Mouse (Mus musculus) hindbrain, embryonic 11.5 days (tissue): ENCODE measurements around the gene Sema4g. TPM values are rescaled to one million over a fixed set of nuclear protein-coding genes. Genes with fewer than 3 reads are reported as not detected.
"Not testable (repeated sequence)": the region's sequence is repeated elsewhere in the genome, so short reads cannot be mapped to it uniquely, and the experiment has no call there.

Experiments
- ATAC-seq: fragments of 200-750 bp; cut with Nextera tagmentation; 2 replicates; pipeline ENCODE4 v1.8.0; 2017; ENCODE audit warnings: mild to moderate bottlenecking, moderate TSS enrichment, moderate library complexity; ENCODE audit not compliant: low FRiP score
- DNase-seq: peaks from one replicate; pipeline ENCODE4 v3.0.0-alpha.2; 2015; ENCODE audit warnings: low spot score
- H3K27ac ChIP-seq: fragments of 300-500 bp; sonication (generic); 2 replicates; pipeline ENCODE4 v1.5.1; 2014; ENCODE audit warnings: mild to moderate bottlenecking, low read depth, low read length
- H3K27me3 ChIP-seq: fragments of 300-500 bp; sonication (generic); 2 replicates; pipeline ENCODE4 v1.6.1; 2014; ENCODE audit warnings: mild to moderate bottlenecking, low read length, moderate library complexity, mixed read lengths; ENCODE audit not compliant: control insufficient read depth, insufficient read depth
- H3K36me3 ChIP-seq: fragments of 300-500 bp; sonication (generic); 2 replicates; pipeline ENCODE4 v1.6.1; 2014; ENCODE audit warnings: mild to moderate bottlenecking, low read length, moderate library complexity, mixed read lengths; ENCODE audit not compliant: control insufficient read depth, insufficient read depth
- H3K4me1 ChIP-seq: fragments of 300-500 bp; sonication (generic); replicated peaks from 2 replicates; pipeline ENCODE4 v1.6.1; 2014; ENCODE audit warnings: low read length, mixed read lengths; ENCODE audit not compliant: control insufficient read depth, insufficient read depth
- H3K4me2 ChIP-seq: fragments of 300-500 bp; sonication (generic); replicated peaks from 2 replicates; pipeline ENCODE4 v1.6.1; 2014; ENCODE audit warnings: mild to moderate bottlenecking, low read depth, low read length
- H3K4me3 ChIP-seq: fragments of 300-500 bp; sonication (generic); 2 replicates; pipeline ENCODE4 v1.5.1; 2014; ENCODE audit warnings: low read depth, low read length
- H3K9ac ChIP-seq: fragments of 300-500 bp; sonication (generic); 2 replicates; pipeline ENCODE4 v1.6.1; 2014; ENCODE audit warnings: low read depth, low read length
- H3K9me3 ChIP-seq: fragments of 300-500 bp; sonication (generic); 2 replicates; pipeline ENCODE4 v1.6.1; 2016; ENCODE audit warnings: low read length; ENCODE audit not compliant: control insufficient read depth
- WGBS: fragments of 180-500 bp; shearing (Covaris S2); extraction: QIAGEN DNeasy Blood & Tissue Kit; methylation state at CpG from one replicate; pipeline ENCODE4 v1.1.7; 2014; 5-methylcytosine and 5-hydroxymethylcytosine counted together
- polyA plus RNA-seq: library from polyadenylated mRNA; unstranded; fragments of >200 nt; fragmentation: Nextera tagmentation; extraction: Ambion mirVana; gene quantifications from 2 replicates; pipeline ENCODE4 v1.2.1, GENCODE M21; 2014

Gene Sema4g
- polyA plus RNA-seq, 1 experiment from 2014 or later, result 7.9 TPM

DNA sequence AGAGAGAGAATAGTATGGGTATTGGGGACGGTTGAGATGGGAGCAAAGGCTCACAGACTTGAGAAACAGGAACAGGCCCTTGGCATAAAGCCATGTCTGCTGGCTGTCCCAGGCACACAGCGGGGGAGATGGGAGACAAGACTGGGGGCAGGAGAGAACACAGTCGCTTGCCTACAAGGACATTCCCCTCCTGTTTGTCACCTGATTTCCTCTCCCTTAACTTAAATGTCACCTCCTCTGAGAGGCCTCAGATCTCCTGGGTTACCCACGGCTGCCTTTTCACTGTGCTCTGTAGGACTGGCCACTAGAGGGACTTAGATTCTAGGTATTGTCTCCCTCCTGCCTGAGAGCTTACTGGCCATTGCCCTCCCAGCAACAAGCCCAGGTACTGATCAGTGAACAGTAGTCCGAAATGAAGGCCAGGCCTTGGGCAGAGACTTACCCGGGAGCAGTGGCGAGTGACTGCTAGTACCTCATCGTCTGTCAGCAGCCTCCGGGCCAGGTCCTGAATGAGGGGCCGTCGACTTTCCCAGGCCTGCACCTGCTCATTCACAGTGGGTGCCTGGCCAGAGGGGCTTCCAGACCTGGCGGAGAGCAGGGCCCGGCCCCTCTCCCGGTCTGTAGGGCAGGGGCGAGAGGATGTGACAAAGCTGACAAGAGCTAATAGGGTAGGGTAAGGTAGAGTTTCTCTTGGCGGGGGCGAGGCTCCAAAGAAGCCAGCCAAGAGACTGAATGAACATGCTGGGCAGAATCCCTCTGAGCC, 43.9 kb downstream of the Sema4g start:
- no peaks in the 10 kb centered on the region for H3K9me3 ChIP-seq
- H3K27ac ChIP-seq, result no peak overlapping the region
- no peak for DNase-seq
- no peak overlapping the region for H3K4me2 ChIP-seq
- H3K4me1 ChIP-seq, result no peaks in the 10 kb centered on the region; the same call in 1 of the 2 replicates
- H3K4me3 ChIP-seq, result no peak overlapping the region
- H3K36me3 ChIP-seq, result no peaks in the 10 kb centered on the region
- 49% methylated on average over 17 of the region's 17 CpGs for WGBS
- no peak for ATAC-seq
- no peaks in the 10 kb centered on the region for H3K27me3 ChIP-seq
- H3K9ac ChIP-seq, result no peak overlapping the region

DNA sequence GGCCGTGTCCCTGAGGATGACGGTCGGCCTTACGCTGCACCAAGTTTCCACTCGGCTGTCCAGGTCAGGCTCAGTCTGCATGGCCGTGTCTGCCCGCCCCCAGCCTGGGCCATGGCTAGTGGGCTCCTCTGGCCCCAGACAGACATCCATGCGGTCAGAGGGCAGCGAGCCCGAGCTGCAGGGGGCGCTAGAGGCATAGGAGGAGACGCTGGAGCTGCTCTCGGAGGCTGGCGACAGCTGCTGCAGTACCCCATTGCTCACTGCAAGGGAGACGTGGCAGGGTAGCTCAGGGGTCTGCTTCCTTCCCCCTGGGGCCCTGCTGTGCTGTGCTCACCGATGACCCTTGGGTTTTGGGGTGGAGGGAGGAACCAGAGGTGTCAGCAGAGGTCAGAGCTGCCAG, 48.0 kb downstream of the Sema4g start:
- DNase-seq (peak; percentile 63), ATAC-seq (0 out of 2 replicates have a peak, but pooled peaks have one; percentile 22)
- H3K4me2 ChIP-seq, result no peak overlapping the region
- H3K9me3 ChIP-seq, result no peaks in the 10 kb centered on the region
- H3K4me1 ChIP-seq, result no peaks in the 10 kb centered on the region; the same call in 1 of the 2 replicates
- 25% methylated on average over 16 of the region's 16 CpGs for WGBS
- no peak overlapping the region for H3K4me3 ChIP-seq
- H3K27me3 ChIP-seq, result no peaks in the 10 kb centered on the region
- H3K36me3 ChIP-seq, result no peaks in the 10 kb centered on the region
- H3K27ac ChIP-seq, result no peak overlapping the region
- H3K9ac ChIP-seq, result no peak overlapping the region

DNA sequence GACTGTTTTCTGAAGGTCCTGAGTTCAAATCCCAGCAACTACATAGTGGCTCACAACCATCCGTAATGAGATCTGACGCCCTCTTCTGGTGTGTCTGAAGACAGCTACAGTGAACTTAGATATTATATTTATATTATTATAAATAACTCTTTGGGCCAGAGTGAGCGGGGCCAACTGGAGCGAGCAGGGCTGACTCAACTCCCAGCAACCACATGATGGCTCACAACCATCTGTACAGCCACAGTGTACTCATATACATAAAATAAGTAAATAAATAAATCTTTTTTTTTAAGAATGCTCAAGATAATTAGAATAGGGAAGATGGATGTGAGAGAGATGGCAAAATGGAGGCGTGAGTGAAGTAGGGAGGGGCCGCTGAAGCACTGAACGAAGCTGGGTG, 49.3 kb downstream of the Sema4g start:
- WGBS, result 92% methylated on average over 7 of the region's 7 CpGs
- ATAC-seq, H3K36me3 ChIP-seq: not testable (repeated sequence)

DNA sequence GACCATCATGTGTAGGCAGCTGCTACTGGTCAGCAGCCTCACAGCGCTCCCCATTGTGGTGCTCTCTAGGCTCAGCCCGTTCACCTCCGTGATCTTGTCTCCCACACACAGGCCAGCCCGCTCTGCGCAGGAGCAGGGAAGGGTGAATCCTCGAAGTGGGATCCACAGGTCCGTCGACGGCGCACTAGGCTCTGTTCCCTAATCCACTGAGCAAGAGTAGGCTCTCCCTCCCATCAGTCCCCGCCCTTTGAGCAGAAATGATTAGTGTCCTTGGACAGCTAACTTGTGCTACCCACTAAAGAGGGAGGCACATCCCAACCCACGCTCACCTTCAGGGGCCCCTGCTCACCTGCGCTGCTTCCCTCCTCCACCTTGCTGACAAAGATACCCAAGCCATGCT, 51.3 kb downstream of the Sema4g start:
- WGBS, result 52% methylated on average over 13 of the region's 13 CpGs
- no peak overlapping the region for H3K4me3 ChIP-seq
- H3K27ac ChIP-seq, result no peak overlapping the region
- no peaks in the 10 kb centered on the region; the same call in 1 of the 2 replicates for H3K4me1 ChIP-seq
- H3K27me3 ChIP-seq, result peaks cover 3% of the 10 kb centered on the region
- H3K4me2 ChIP-seq, result no peak overlapping the region
- H3K36me3 ChIP-seq, result no peaks in the 10 kb centered on the region
- H3K9me3 ChIP-seq, result no peaks in the 10 kb centered on the region
- ATAC-seq, result no peak
- DNase-seq, result no peak
- H3K9ac ChIP-seq, result no peak overlapping the region

More for the DNA sequence above, 49.3 kb downstream of the Sema4g start:
- H3K9ac ChIP-seq, H3K27ac ChIP-seq, H3K4me3 ChIP-seq, H3K27me3 ChIP-seq, H3K4me1 ChIP-seq, DNase-seq, H3K4me2 ChIP-seq, H3K9me3 ChIP-seq: not testable (repeated sequence)

DNA sequence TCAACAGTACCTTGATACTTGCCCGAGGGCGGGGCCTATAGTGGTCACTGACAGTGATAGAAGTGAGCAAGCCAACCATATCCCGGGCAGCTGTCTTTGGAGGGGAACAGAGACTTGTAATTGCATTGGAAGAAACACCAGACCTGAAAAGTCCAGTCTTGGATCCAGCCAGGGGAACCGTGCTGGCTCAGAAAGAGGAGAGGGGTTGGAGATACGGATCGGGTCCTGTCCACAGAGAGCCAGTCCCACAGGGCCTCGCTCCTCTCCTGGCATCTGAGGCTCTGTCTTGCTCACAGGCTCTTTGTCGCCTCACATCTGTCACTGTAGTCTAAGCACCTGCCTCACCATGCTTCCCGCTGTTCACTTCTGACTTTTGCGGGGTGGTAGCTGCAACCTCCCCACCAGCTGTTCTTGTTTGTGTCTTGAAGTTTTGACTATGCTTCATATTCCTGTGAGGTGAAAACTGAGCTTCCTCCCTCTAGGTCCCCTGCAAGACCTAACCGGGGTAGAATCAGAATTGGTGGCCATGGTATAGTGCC, 55.6 kb downstream of the Sema4g start:
- Histone ChIP-seq H3K27ac (no peak overlapping the region), H3K4me3 (no peak overlapping the region), H3K9ac (no peak overlapping the region), H3K4me2 (no peak overlapping the region), H3K9me3 (no peaks in the 10 kb centered on the region), H3K36me3 (no peaks in the 10 kb centered on the region), H3K27me3 (peaks cover 15% of the 10 kb centered on the region), H3K4me1 (peaks cover 8% of the 10 kb centered on the region; the same call in 1 of the 2 replicates)
- no peak for DNase-seq
- ATAC-seq, result no peak
- 65% methylated on average over 11 of the region's 11 CpGs for WGBS

DNA sequence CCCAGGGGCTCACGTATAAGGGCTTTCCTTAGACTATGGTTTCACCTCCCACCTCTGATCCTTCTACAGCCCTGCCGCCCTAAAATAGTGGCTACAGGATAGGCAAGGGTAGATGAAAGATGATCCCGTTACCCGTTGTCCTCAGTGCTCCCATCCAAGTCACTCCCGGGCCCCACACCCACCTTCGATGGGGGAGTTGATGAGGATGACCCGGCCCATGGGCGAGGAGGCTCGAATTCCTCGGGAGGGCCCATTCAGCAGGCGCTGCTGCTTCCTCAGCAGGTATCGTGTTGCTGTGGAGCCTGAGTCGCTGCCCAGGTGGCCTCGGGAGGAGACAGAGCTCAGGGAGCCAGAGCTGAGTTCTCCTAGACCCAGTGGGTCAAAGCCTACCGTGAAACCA, 56.3 kb downstream of the Sema4g start:
- no peaks in the 10 kb centered on the region for H3K9me3 ChIP-seq
- no peak overlapping the region for H3K9ac ChIP-seq
- H3K27ac ChIP-seq, result no peak overlapping the region
- H3K27me3 ChIP-seq, result peaks cover 15% of the 10 kb centered on the region
- peaks cover 8% of the 10 kb centered on the region; the same call in 1 of the 2 replicates for H3K4me1 ChIP-seq
- H3K4me3 ChIP-seq, result no peak overlapping the region
- no peak for DNase-seq
- H3K4me2 ChIP-seq, result no peak overlapping the region
- H3K36me3 ChIP-seq, result no peaks in the 10 kb centered on the region
- ATAC-seq, result no peak
- WGBS, result 48% methylated on average over 15 of the region's 15 CpGs

DNA sequence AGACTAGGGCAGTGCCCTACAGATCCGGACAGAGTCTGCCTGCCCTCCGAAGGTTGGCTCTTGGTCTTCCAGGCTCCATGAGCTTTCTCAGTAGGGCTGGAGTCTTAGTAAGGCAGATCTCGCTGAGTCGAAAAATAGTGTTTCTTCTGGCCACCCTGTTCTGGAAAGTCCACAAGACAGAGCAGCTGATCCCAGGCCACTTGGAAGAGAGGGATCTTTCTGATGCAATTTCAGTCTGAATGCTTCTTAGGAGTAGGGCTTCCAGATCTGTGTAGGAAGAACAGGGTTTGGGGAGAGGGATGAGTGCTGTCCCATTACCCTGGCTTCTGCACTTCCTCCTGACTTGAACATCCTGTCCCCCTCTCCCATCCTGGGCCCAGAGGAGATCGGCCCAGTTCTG, 56.8 kb downstream of the Sema4g start, which contains the start of gene Pdzd7:
Gene Pdzd7 (minus strand): TSS at position 67 of the 400 bp plus-strand sequence.
- peaks cover 15% of the 10 kb centered on the region for H3K27me3 ChIP-seq
- no peaks in the 10 kb centered on the region for H3K36me3 ChIP-seq
- DNase-seq (no peak), ATAC-seq (no peak)
- WGBS, result 81% methylated on average over 5 of the region's 5 CpGs
- H3K4me3 ChIP-seq, result peak within 1 kb of the TSS; percentile 46
- H3K9ac ChIP-seq, result no peak within 1 kb of the TSS; the same call in 1 of the 2 replicates
- H3K27ac ChIP-seq, result no peak within 1 kb of the TSS
- no peaks in the 10 kb centered on the region for H3K9me3 ChIP-seq
- H3K4me1 ChIP-seq, result peaks cover 8% of the 10 kb centered on the region; the same call in 1 of the 2 replicates
- H3K4me2 ChIP-seq, result peak within 1 kb of the TSS; percentile 55

DNA sequence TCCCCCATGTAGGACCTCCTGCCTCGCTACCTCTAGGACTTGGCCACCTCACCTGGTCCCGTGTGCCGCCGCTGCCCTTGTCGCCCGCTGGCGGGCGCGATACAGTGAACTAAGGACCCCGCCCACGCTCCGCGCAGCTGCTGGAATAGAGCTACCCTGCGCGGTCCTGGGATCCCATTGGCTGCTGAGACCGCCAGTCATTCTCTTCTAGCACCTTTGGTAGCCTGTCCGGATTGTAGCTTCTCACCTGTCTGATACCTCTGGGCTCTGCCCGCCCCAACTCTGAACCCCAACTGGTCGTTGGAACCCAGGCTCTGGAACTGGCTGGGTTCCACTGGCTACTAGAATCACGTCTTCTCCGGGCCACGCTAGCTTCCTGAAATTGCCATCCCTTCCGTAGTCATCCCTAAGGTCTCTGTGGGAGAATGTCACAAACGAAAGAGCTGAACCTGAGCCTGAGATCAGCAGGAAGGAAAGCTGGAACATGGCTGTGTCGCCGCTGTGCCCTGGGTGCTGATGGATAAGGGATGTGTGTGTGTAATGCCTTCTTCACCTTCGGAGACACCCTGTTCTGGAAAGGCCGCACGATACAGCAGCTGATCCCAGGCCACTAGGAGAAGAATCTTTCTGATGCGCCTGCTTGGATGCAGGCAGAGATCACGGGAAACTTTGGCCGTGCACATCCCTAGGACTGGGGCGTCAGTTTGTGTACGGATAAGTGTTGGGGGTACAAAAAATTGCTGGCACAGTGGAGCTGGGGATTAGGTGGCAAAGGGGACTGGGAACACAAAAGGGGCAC, 57.8 kb downstream of the Sema4g start:
- Histone ChIP-seq H3K9me3 (no peaks in the 10 kb centered on the region), H3K4me2 (peak overlapping the region; percentile 55), H3K4me1 (peaks cover 8% of the 10 kb centered on the region; the same call in 1 of the 2 replicates), H3K9ac (peak overlapping the region; percentile 74), H3K4me3 (peak overlapping the region; percentile 46), H3K27me3 (peaks cover 15% of the 10 kb centered on the region), H3K27ac (peak overlapping the region; percentile 43; the same call in 1 of the 2 replicates), H3K36me3 (no peaks in the 10 kb centered on the region)
- peak; percentile 65 for ATAC-seq
- DNase-seq, result peak; percentile 79
- 2% methylated on average over 34 of the region's 34 CpGs for WGBS
